Mouse (Mus musculus) intestine, embryonic 16.5 days (tissue): Measurements from ENCODE around the gene Zfyve1. TPM values are rescaled to one million over a fixed set of nuclear protein-coding genes. Genes with fewer than 3 reads are reported as not detected.

Experiments used
- ATAC-seq: fragments of 200-750 bp; cut with Nextera tagmentation; 2 replicates; pipeline ENCODE4 v1.8.0; 2017; ENCODE audit warnings: moderate TSS enrichment, moderate library complexity
- H3K27ac ChIP-seq: fragments of 300-500 bp; sonication (generic); 2 replicates; pipeline ENCODE4 v1.5.1; 2014; ENCODE audit warnings: mild to moderate bottlenecking, low read length
- H3K27me3 ChIP-seq: fragments of 300-500 bp; sonication (generic); replicated peaks from 2 replicates; pipeline ENCODE4 v1.6.1; 2014; ENCODE audit warnings: low read length, control low read depth, mixed read lengths; ENCODE audit not compliant: control insufficient read depth, insufficient read depth
- H3K36me3 ChIP-seq: fragments of 300-500 bp; sonication (generic); 2 replicates; pipeline ENCODE4 v1.6.1; 2014; ENCODE audit warnings: low read length, control low read depth; ENCODE audit not compliant: control insufficient read depth, insufficient read depth
- H3K4me1 ChIP-seq: fragments of 300-500 bp; sonication (generic); 2 replicates; pipeline ENCODE4 v1.6.1; 2014; ENCODE audit warnings: low read length, control low read depth, mixed read lengths; ENCODE audit not compliant: control insufficient read depth, insufficient read depth
- H3K4me2 ChIP-seq: fragments of 300-500 bp; sonication (generic); 2 replicates; pipeline ENCODE4 v1.6.1; 2014; ENCODE audit warnings: low read depth, low read length, control low read depth
- H3K4me3 ChIP-seq: fragments of 300-500 bp; sonication (generic); 2 replicates; pipeline ENCODE4 v1.5.1; 2014; ENCODE audit warnings: mild to moderate bottlenecking, low read length
- H3K9ac ChIP-seq: fragments of 300-500 bp; sonication (generic); 2 replicates; pipeline ENCODE4 v1.6.1; 2014; ENCODE audit warnings: low read depth, low read length
- H3K9me3 ChIP-seq: fragments of 300-500 bp; sonication (generic); 2 replicates; pipeline ENCODE4 v1.6.1; 2016; ENCODE audit warnings: low read length, control low read depth; ENCODE audit not compliant: control insufficient read depth
- WGBS: fragments of 180-500 bp; shearing (Covaris S2); extraction: QIAGEN DNeasy Blood & Tissue Kit; methylation state at CpG from one replicate; pipeline ENCODE4 v1.1.7; 2014; 5-methylcytosine and 5-hydroxymethylcytosine counted together
- polyA plus RNA-seq: library from polyadenylated mRNA; unstranded; fragments of >200 nt; fragmentation: Nextera tagmentation; extraction: Ambion mirVana; gene quantifications from 2 replicates; pipeline ENCODE4 v1.2.1, GENCODE M21; 2015

Gene Zfyve1
- polyA plus RNA-seq, 1 experiment from 2014 or later, result 13.2 TPM

DNA sequence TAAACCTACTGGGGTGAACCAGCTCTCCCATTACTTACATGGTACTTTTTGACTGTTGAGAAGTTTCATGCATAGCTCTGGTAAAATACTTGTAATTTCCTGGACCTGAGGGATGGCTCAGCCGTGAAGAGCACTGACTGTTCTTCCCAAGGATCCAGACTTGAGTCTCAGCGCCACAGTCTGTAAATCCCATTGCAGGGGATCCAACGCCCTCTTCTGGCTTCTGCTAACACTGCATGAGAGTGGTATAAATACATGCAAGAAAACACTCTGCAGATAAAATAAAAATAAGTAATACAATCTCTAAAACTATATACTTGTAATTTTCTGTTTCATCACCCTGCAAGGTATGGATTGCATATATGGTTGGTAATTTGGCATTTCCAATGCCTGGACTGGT lies 99.1 kb downstream of the Zfyve1 start:
- no peak overlapping the region for H3K4me3 ChIP-seq
- ATAC-seq, result no peak
- no peaks in the 10 kb centered on the region for H3K4me1 ChIP-seq

DNA sequence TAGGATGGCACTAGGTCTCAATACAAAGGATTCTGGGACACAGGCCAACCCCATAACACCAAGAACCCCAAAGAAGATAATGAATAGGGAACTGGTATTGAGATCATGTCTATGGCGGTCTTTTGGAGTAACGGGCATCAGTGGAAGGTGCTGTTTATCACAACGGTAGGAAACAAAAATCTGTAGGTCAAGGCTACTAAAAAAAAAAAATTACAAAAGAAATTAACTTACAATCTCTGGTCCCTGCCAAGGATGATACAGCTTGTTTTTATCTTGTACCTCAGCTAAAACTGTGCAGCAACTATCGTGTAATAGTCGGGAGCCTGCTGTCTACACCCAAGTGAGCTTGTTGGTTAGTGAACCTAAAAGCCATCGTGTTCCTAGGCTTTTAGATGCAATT lies 100.3 kb downstream of the Zfyve1 start:
- Histone ChIP-seq H3K36me3 (no peaks in the 10 kb centered on the region), H3K4me2 (no peak overlapping the region), H3K9ac (no peak overlapping the region), H3K9me3 (no peaks in the 10 kb centered on the region), H3K27ac (no peak overlapping the region), H3K27me3 (no peaks in the 10 kb centered on the region), H3K4me3 (no peak overlapping the region), H3K4me1 (no peaks in the 10 kb centered on the region)
- 90% methylated on average over 6 of the region's 6 CpGs for WGBS
- no peak for ATAC-seq

More for the DNA sequence above, 99.1 kb downstream of the Zfyve1 start:
- Histone ChIP-seq H3K36me3 (no peaks in the 10 kb centered on the region), H3K4me2 (no peak overlapping the region), H3K9me3 (no peaks in the 10 kb centered on the region), H3K27ac (no peak overlapping the region), H3K9ac (no peak overlapping the region), H3K27me3 (no peaks in the 10 kb centered on the region)
- 79% methylated on average over 3 of the region's 3 CpGs for WGBS

Other genes starting within 250 kb of the Zfyve1 start
- 7.4 and 8.0 TPM in 2 replicates for gene Dpf3, start 109.5 kb downstream of the Zfyve1 start, polyA plus RNA-seq
- gene Dcaf4, start 76.8 kb downstream of the Zfyve1 start, polyA plus RNA-seq, result 24.6 and 29.5 TPM in 2 replicates
- gene Rbm25, start 34.0 kb upstream of the Zfyve1 start, polyA plus RNA-seq, result 180 and 204 TPM in 2 replicates
- 98.6 and 107 TPM in 2 replicates for gene Psen1, start 90.9 kb upstream of the Zfyve1 start, polyA plus RNA-seq
- gene Papln, start 166.4 kb upstream of the Zfyve1 start, polyA plus RNA-seq, result 5.2 and 5.8 TPM in 2 replicates